Mouse (Mus musculus) forebrain, embryonic 13.5 days (tissue): ENCODE data around the gene Gnai3. TPM values are rescaled to one million over a fixed set of nuclear protein-coding genes. Genes with fewer than 3 reads are reported as not detected.

Experiments used
- ATAC-seq: fragments of 200-750 bp; cut with Nextera tagmentation; 2 replicates; pipeline ENCODE4 v1.8.0; 2017
- H3K27ac ChIP-seq: fragments of 300-500 bp; sonication (generic); 2 replicates; pipeline ENCODE4 v1.5.1; 2015; ENCODE audit warnings: inconsistent platforms, mild to moderate bottlenecking, moderate library complexity
- H3K27me3 ChIP-seq: fragments of 300-500 bp; sonication (generic); 2 replicates; pipeline ENCODE4 v1.6.1; 2015; ENCODE audit warnings: mild to moderate bottlenecking, inconsistent platforms
- H3K36me3 ChIP-seq: fragments of 300-500 bp; sonication (generic); 2 replicates; pipeline ENCODE4 v1.6.1; 2015; ENCODE audit warnings: mild to moderate bottlenecking, inconsistent platforms; ENCODE audit not compliant: poor library complexity, severe bottlenecking
- H3K4me1 ChIP-seq: fragments of 300-500 bp; sonication (generic); 2 replicates; pipeline ENCODE4 v1.6.1; 2015; ENCODE audit warnings: inconsistent platforms
- H3K4me2 ChIP-seq: fragments of 300-500 bp; sonication (generic); 2 replicates; pipeline ENCODE4 v1.6.1; 2015; ENCODE audit warnings: inconsistent platforms, mild to moderate bottlenecking, moderate library complexity
- H3K4me3 ChIP-seq: fragments of 300-500 bp; sonication (generic); 2 replicates; pipeline ENCODE4 v1.5.1; 2015; ENCODE audit warnings: mild to moderate bottlenecking, inconsistent platforms
- H3K9ac ChIP-seq: fragments of 300-500 bp; sonication (generic); 2 replicates; pipeline ENCODE4 v1.6.1; 2015; ENCODE audit warnings: mild to moderate bottlenecking, inconsistent platforms
- H3K9me3 ChIP-seq: fragments of 300-500 bp; sonication (generic); replicated peaks from 2 replicates; pipeline ENCODE4 v1.6.1; 2016; ENCODE audit warnings: inconsistent platforms
- WGBS: fragments of 180-500 bp; shearing (Covaris S2); methylation state at CpG from one replicate; pipeline ENCODE4 v1.1.7; 2015; 5-methylcytosine and 5-hydroxymethylcytosine counted together
- polyA plus RNA-seq: library from polyadenylated mRNA; unstranded; fragments of >200 nt; fragmentation: Nextera tagmentation; extraction: Ambion mirVana; gene quantifications from 2 replicates; pipeline ENCODE4 v1.2.1, GENCODE M21; 2015

The Gnai3 gene
- polyA plus RNA-seq, 1 experiment from 2014 or later, result 173 TPM

- 0 out of 2 replicates have a peak, but pooled peaks cover under 1% of the 10 kb centered on the region for H3K27me3 ChIP-seq
- H3K4me2 ChIP-seq, result no peak overlapping the region
- no peaks in the 10 kb centered on the region for H3K9me3 ChIP-seq
- H3K36me3 ChIP-seq, result no peaks in the 10 kb centered on the region
- no peak overlapping the region for H3K4me3 ChIP-seq
- peaks cover 19% of the 10 kb centered on the region for H3K4me1 ChIP-seq
- H3K27ac ChIP-seq, result no peak overlapping the region
- H3K9ac ChIP-seq, result no peak overlapping the region
- 83% methylated on average over 7 of the region's 7 CpGs for WGBS
- no peak for ATAC-seq
Observed at GRCm38 (mm10) chr3:108178756-108179715, 33.1 kb upstream of the Gnai3 start.

GRCm38 (mm10) chr3:108174672-108175531 lies 29.0 kb upstream of the Gnai3 start:
- peak; percentile 97 for ATAC-seq
- peak overlapping the region; percentile 91 for H3K27ac ChIP-seq
- H3K9ac ChIP-seq, result peak overlapping the region; percentile 51; the same call in 1 of the 2 replicates
- peaks cover 24% of the 10 kb centered on the region for H3K4me1 ChIP-seq
- no peaks in the 10 kb centered on the region for H3K27me3 ChIP-seq
- 6% methylated on average over 14 of the region's 14 CpGs for WGBS
- H3K36me3 ChIP-seq, result no peaks in the 10 kb centered on the region
- H3K9me3 ChIP-seq, result no peaks in the 10 kb centered on the region
- H3K4me2 ChIP-seq, result peak overlapping the region; percentile 47
- H3K4me3 ChIP-seq, result no peak overlapping the region

- peaks cover 51% of the 10 kb centered on the region for H3K4me1 ChIP-seq
Observed at GRCm38 (mm10) chr3:108169199-108169598, 23.3 kb upstream of the Gnai3 start.

GRCm38 (mm10) chr3:108167499-108167898 lies 21.6 kb upstream of the Gnai3 start:
- 37% methylated on average over 14 of the region's 14 CpGs for WGBS
- no peak for ATAC-seq
- Histone ChIP-seq H3K27ac (no peak overlapping the region), H3K27me3 (no peaks in the 10 kb centered on the region), H3K9me3 (no peaks in the 10 kb centered on the region), H3K36me3 (no peaks in the 10 kb centered on the region), H3K9ac (no peak overlapping the region), H3K4me2 (no peak overlapping the region), H3K4me3 (no peak overlapping the region), H3K4me1 (peaks cover 44% of the 10 kb centered on the region)

More at GRCm38 (mm10) chr3:108169199-108169598, 23.3 kb upstream of the Gnai3 start:
- Histone ChIP-seq H3K4me2 (no peak overlapping the region), H3K9me3 (no peaks in the 10 kb centered on the region), H3K27me3 (no peaks in the 10 kb centered on the region), H3K27ac (no peak overlapping the region), H3K36me3 (no peaks in the 10 kb centered on the region), H3K9ac (no peak overlapping the region), H3K4me3 (no peak overlapping the region)
- no peak for ATAC-seq
- 52% methylated on average over 3 of the region's 3 CpGs for WGBS

GRCm38 (mm10) chr3:108166486-108167211 lies 20.7 kb upstream of the Gnai3 start:
- Histone ChIP-seq H3K27ac (peak overlapping the region; percentile 58), H3K9ac (peak overlapping the region; percentile 26; the same call in 1 of the 2 replicates), H3K4me3 (no peak overlapping the region), H3K27me3 (no peaks in the 10 kb centered on the region), H3K9me3 (no peaks in the 10 kb centered on the region), H3K4me2 (peak overlapping the region; percentile 14), H3K36me3 (no peaks in the 10 kb centered on the region), H3K4me1 (peaks cover 44% of the 10 kb centered on the region)
- WGBS, result 2% methylated on average over 9 of the region's 11 CpGs
- peak; percentile 78 for ATAC-seq

GRCm38 (mm10) chr3:108165532-108166315 lies 19.8 kb upstream of the Gnai3 start:
- peak; percentile 22 for ATAC-seq
- no peak overlapping the region for H3K4me3 ChIP-seq
- H3K36me3 ChIP-seq, result no peaks in the 10 kb centered on the region
- H3K9me3 ChIP-seq, result no peaks in the 10 kb centered on the region
- H3K4me2 ChIP-seq, result peak overlapping the region; percentile 53
- H3K27ac ChIP-seq, result peak overlapping the region; percentile 58
- H3K9ac ChIP-seq, result 0 out of 2 replicates have a peak overlapping the region, but pooled peaks have one; percentile 26
- H3K4me1 ChIP-seq, result peaks cover 44% of the 10 kb centered on the region
- no peaks in the 10 kb centered on the region for H3K27me3 ChIP-seq
- 19% methylated on average over 10 of the region's 10 CpGs for WGBS

GRCm38 (mm10) chr3:108164807-108165206 lies 18.9 kb upstream of the Gnai3 start:
- peak overlapping the region; percentile 17 for H3K4me3 ChIP-seq
- H3K36me3 ChIP-seq, result no peaks in the 10 kb centered on the region
- peak; percentile 66 for ATAC-seq
- H3K27ac ChIP-seq, result no peak overlapping the region
- no peaks in the 10 kb centered on the region for H3K27me3 ChIP-seq
- H3K4me2 ChIP-seq, result peak overlapping the region; percentile 53
- H3K9me3 ChIP-seq, result no peaks in the 10 kb centered on the region
- WGBS, result 17% methylated on average over 9 of the region's 9 CpGs
- H3K9ac ChIP-seq, result peak overlapping the region; percentile 50
- H3K4me1 ChIP-seq, result peaks cover 44% of the 10 kb centered on the region

- Histone ChIP-seq H3K4me1 (peaks cover 40% of the 10 kb centered on the region), H3K9me3 (no peaks in the 10 kb centered on the region), H3K27me3 (no peaks in the 10 kb centered on the region), H3K9ac (no peak overlapping the region), H3K36me3 (no peaks in the 10 kb centered on the region), H3K4me3 (no peak overlapping the region), H3K27ac (no peak overlapping the region), H3K4me2 (no peak overlapping the region)
- no peak for ATAC-seq
- WGBS, result 67% methylated on average over 5 of the region's 5 CpGs
Observed at GRCm38 (mm10) chr3:108164091-108164490, 18.1 kb upstream of the Gnai3 start.

- Histone ChIP-seq H3K27ac (no peak overlapping the region), H3K4me2 (no peak overlapping the region), H3K4me3 (no peak overlapping the region), H3K27me3 (no peaks in the 10 kb centered on the region), H3K9me3 (no peaks in the 10 kb centered on the region), H3K9ac (peak overlapping the region; percentile 21; the same call in 1 of the 2 replicates), H3K4me1 (peaks cover 16% of the 10 kb centered on the region), H3K36me3 (no peaks in the 10 kb centered on the region)
- ATAC-seq, result peak; percentile 32; the same call in 1 of the 2 replicates
- 36% methylated on average over 9 of the region's 9 CpGs for WGBS
Observed at GRCm38 (mm10) chr3:108158383-108159037, 12.6 kb upstream of the Gnai3 start.

GRCm38 (mm10) chr3:108154656-108155055 lies 8.7 kb upstream of the Gnai3 start, which contains the start of gene Gpr61:
Gpr61 (minus strand) TSS chr3:108154882.
- WGBS, result 40% methylated on average over 4 of the region's 4 CpGs
- peaks cover 16% of the 10 kb centered on the region for H3K4me1 ChIP-seq
- H3K4me2 ChIP-seq, result 0 out of 2 replicates have a peak within 1 kb of the TSS, but pooled peaks have one; percentile 19
- H3K36me3 ChIP-seq, result no peaks in the 10 kb centered on the region
- no peaks in the 10 kb centered on the region for H3K9me3 ChIP-seq
- ATAC-seq, result no peak
- no peaks in the 10 kb centered on the region for H3K27me3 ChIP-seq
- H3K27ac ChIP-seq, result peak within 1 kb of the TSS; percentile 35; the same call in 1 of the 2 replicates
- H3K4me3 ChIP-seq, result 0 out of 2 replicates have a peak within 1 kb of the TSS, but pooled peaks have one; percentile 2
- H3K9ac ChIP-seq, result peak within 1 kb of the TSS; percentile 48
